Mouse (Mus musculus) cerebellum, adult 11-12 months (tissue): ENCODE measurements at regions not wholly inside any gene's neighbourhood (a gene's known extent, or its start where the extent isn't known, plus 50 kb on each side); places are given as distances from the start of the nearest gene placed in this dataset.

ENCODE experiments used
- DNase-seq: peaks from one replicate; pipeline ENCODE4 v3.0.0; 2022

- no peak for DNase-seq
These were observed 173.6 kb downstream of the Gm19410 start for GRCm38 (mm10) chr8:35939199-35939598.

GRCm38 (mm10) chr8:35942515-35942914, 176.9 kb downstream of the Gm19410 start:
- DNase-seq: no peak

GRCm38 (mm10) chr8:35943686-35944085, 178.1 kb downstream of the Gm19410 start:
- no peak for DNase-seq

GRCm38 (mm10) chr8:35944461-35944860, 178.9 kb downstream of the Gm19410 start:
- DNase-seq: no peak

GRCm38 (mm10) chr8:35946539-35946940, 180.9 kb downstream of the Gm19410 start:
- DNase-seq: no peak

GRCm38 (mm10) chr8:35948146-35948545, 182.6 kb downstream of the Gm19410 start:
- DNase-seq: no peak

- DNase-seq: peak; percentile 57
These were observed 183.2 kb downstream of the Gm19410 start for GRCm38 (mm10) chr8:35948751-35949183.

- no peak for DNase-seq
These were observed 189.9 kb downstream of the Gm19410 start for GRCm38 (mm10) chr8:35955506-35955905.

GRCm38 (mm10) chr8:35956319-35956718, 190.7 kb downstream of the Gm19410 start:
- DNase-seq: no peak

- peak; percentile 89 for DNase-seq
These were observed 193.6 kb downstream of the Gm19410 start for GRCm38 (mm10) chr8:35959201-35959600.

- DNase-seq: no peak
These were observed 195.5 kb downstream of the Gm19410 start for GRCm38 (mm10) chr8:35960867-35961614.

GRCm38 (mm10) chr8:35961615-35962220, 196.1 kb downstream of the Gm19410 start:
- no peak for DNase-seq

GRCm38 (mm10) chr8:35964932-35965331, 199.3 kb downstream of the Gm19410 start:
- DNase-seq: no peak

GRCm38 (mm10) chr8:35968341-35968740, 202.8 kb downstream of the Gm19410 start:
- DNase-seq: no peak

GRCm38 (mm10) chr8:35971082-35971481, 205.5 kb downstream of the Gm19410 start:
- DNase-seq: no peak

- no peak for DNase-seq
These were observed 208.9 kb downstream of the Gm19410 start for GRCm38 (mm10) chr8:35974323-35975029.

GRCm38 (mm10) chr8:35979638-35980255, 214.2 kb downstream of the Gm19410 start:
- no peak for DNase-seq

GRCm38 (mm10) chr8:35983083-35983482, 217.5 kb downstream of the Gm19410 start:
- no peak for DNase-seq

GRCm38 (mm10) chr8:35985152-35985689, 219.6 kb downstream of the Gm19410 start:
- DNase-seq: no peak

GRCm38 (mm10) chr8:35987327-35987726, 221.7 kb downstream of the Gm19410 start:
- DNase-seq: no peak

- DNase-seq: peak; percentile 71
These were observed 225.4 kb downstream of the Gm19410 start for GRCm38 (mm10) chr8:35991013-35991412.

GRCm38 (mm10) chr8:35991936-35992603, 226.5 kb downstream of the Gm19410 start:
- no peak for DNase-seq
